Mouse (Mus musculus): Measurements from ENCODE around the gene Hps4. TPM values are rescaled to one million over a fixed set of nuclear protein-coding genes. Genes with fewer than 3 reads are reported as not detected.

The Hps4 gene
- 30.9 and 31.0 TPM in 2 replicates for polyA plus RNA-seq (2014; fragmentation: Nextera tagmentation; extraction: Ambion mirVana)

- Histone ChIP-seq H3K9ac (ENCODE audit: low read length) (peak within 1 kb of the TSS; percentile 82), H3K27me3 (ENCODE audit: control insufficient read depth, insufficient read depth, low read length) (no peaks in the 10 kb centered on the region), H3K4me2 (ENCODE audit: low read depth) (peak within 1 kb of the TSS; percentile 78), H3K4me3 (ENCODE audit: low read depth, low read length) (peak within 1 kb of the TSS; percentile 53), H3K4me1 (ENCODE audit: control insufficient read depth, insufficient read depth, low read length) (peaks cover 15% of the 10 kb centered on the region), H3K9me3 (ENCODE audit: control insufficient read depth, low read length) (no peaks in the 10 kb centered on the region), H3K27ac (ENCODE audit: low read depth, low read length) (no peak within 1 kb of the TSS), H3K36me3 (ENCODE audit: control insufficient read depth, insufficient read depth, low read length) (peaks cover 8% of the 10 kb centered on the region)
- DNase-seq (ENCODE audit: low spot score) (peak; percentile 85), ATAC-seq (ENCODE audit: insufficient read depth, low FRiP score, low TSS enrichment) (peak; percentile 68)
- WGBS = 1% methylated on average over 64 of the region's 64 CpGs
Measured at GRCm38 (mm10) chr5:112342463-112343204, at the start of gene Hps4, which contains the start of gene Srrd. Hps4 (plus strand) TSS chr5:112343083. Srrd (minus strand) TSS chr5:112343040.

DNA sequence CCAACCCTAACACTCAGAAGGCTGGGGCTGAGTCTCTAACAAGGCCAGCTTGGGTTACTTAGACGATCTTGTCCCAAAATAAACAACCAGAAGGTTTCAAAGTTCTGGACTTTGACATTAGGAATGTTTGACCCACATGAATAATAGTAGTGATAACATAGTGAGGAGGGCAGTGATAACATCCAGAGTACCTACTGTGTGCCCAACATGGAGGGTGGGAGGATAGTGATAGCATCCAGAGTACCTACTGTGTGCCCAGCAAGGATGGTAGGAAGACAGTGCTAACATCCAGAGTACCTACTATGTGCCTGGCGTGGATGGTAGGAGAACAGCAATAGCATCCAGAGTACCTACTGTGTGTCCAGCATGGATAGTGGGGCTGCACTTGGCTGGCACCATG lies 49.1 kb upstream of the Hps4 start:
- Histone ChIP-seq H3K9ac (ENCODE audit: low read length) (no peak overlapping the region), H3K9me3 (ENCODE audit: control insufficient read depth, low read length) (no peaks in the 10 kb centered on the region), H3K4me2 (ENCODE audit: low read depth) (no peak overlapping the region), H3K36me3 (ENCODE audit: control insufficient read depth, insufficient read depth, low read length) (no peaks in the 10 kb centered on the region), H3K27me3 (ENCODE audit: control insufficient read depth, insufficient read depth, low read length) (no peaks in the 10 kb centered on the region), H3K4me1 (ENCODE audit: control insufficient read depth, insufficient read depth, low read length) (no peaks in the 10 kb centered on the region), H3K27ac (ENCODE audit: low read depth, low read length) (no peak overlapping the region), H3K4me3 (ENCODE audit: low read depth, low read length) (no peak overlapping the region)
- DNase-seq (ENCODE audit: low spot score) (no peak), ATAC-seq (ENCODE audit: insufficient read depth, low FRiP score, low TSS enrichment) (no peak)
- WGBS = 75% methylated on average over 2 of the region's 2 CpGs

DNA sequence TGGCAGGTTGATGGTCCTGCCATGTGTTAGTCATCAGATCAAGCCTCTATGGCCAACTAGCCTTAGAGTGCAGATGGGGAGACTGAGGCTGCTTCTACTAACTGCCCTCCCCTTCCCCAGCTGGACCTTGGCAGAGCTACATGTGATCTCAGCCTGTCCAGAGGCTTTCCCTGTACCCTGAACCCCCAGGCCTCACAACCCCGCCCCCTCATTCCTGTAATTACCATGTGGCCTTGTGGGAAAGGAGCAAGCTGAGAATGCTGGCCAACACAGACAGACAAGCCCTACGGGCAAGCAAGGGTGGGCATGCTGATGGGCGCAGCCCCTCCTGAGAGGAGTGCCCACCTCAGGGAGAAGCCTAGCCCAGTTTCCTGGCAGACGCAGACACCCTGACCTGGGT lies 48.2 kb upstream of the Hps4 start:
- no peak overlapping the region for H3K9ac ChIP-seq (ENCODE audit: low read length)
- H3K4me1 ChIP-seq (ENCODE audit: control insufficient read depth, insufficient read depth, low read length) = no peaks in the 10 kb centered on the region
- no peak overlapping the region for H3K4me2 ChIP-seq (ENCODE audit: low read depth)
- 54% methylated on average over 4 of the region's 4 CpGs for WGBS
- H3K4me3 ChIP-seq (ENCODE audit: low read depth, low read length) = no peak overlapping the region
- H3K27ac ChIP-seq (ENCODE audit: low read depth, low read length) = no peak overlapping the region
- H3K27me3 ChIP-seq (ENCODE audit: control insufficient read depth, insufficient read depth, low read length) = no peaks in the 10 kb centered on the region
- H3K36me3 ChIP-seq (ENCODE audit: control insufficient read depth, insufficient read depth, low read length) = no peaks in the 10 kb centered on the region
- no peak for ATAC-seq (ENCODE audit: insufficient read depth, low FRiP score, low TSS enrichment)
- no peak for DNase-seq (ENCODE audit: low spot score)
- H3K9me3 ChIP-seq (ENCODE audit: control insufficient read depth, low read length) = no peaks in the 10 kb centered on the region

- Histone ChIP-seq H3K36me3 (ENCODE audit: control insufficient read depth, insufficient read depth, low read length) (no peaks in the 10 kb centered on the region), H3K4me3 (ENCODE audit: low read depth, low read length) (no peak overlapping the region), H3K4me1 (ENCODE audit: control insufficient read depth, insufficient read depth, low read length) (no peaks in the 10 kb centered on the region), H3K9ac (ENCODE audit: low read length) (no peak overlapping the region), H3K27me3 (ENCODE audit: control insufficient read depth, insufficient read depth, low read length) (no peaks in the 10 kb centered on the region), H3K9me3 (ENCODE audit: control insufficient read depth, low read length) (no peaks in the 10 kb centered on the region), H3K4me2 (ENCODE audit: low read depth) (no peak overlapping the region), H3K27ac (ENCODE audit: low read depth, low read length) (no peak overlapping the region)
- ATAC-seq (ENCODE audit: insufficient read depth, low FRiP score, low TSS enrichment) = no peak
- 39% methylated on average over 8 of the region's 8 CpGs for WGBS
- no peak for DNase-seq (ENCODE audit: low spot score)
Measured at GRCm38 (mm10) chr5:112295162-112295561, 47.7 kb upstream of the Hps4 start.

DNA sequence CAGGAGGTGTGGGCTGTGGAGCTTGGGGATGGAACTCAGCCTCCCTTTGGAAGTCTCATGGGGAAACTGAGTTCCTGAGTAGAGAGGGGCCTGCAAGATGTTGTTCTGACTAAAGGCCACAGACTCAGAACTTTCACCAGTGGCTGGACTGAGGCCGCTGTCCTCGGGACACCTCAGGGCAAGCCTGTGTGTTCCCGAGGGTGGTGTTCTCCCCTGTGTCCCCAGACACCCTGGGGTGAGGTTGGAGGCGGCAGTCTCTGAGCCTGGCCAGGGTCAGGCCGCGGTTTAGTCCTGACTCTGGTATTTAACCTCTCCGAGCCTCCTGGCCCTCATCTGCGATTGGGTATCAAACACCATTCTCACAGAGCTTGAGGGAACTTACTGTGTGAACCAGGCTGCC lies 47.3 kb upstream of the Hps4 start:
- Histone ChIP-seq H3K36me3 (ENCODE audit: control insufficient read depth, insufficient read depth, low read length) (no peaks in the 10 kb centered on the region), H3K27me3 (ENCODE audit: control insufficient read depth, insufficient read depth, low read length) (no peaks in the 10 kb centered on the region), H3K9ac (ENCODE audit: low read length) (no peak overlapping the region), H3K4me2 (ENCODE audit: low read depth) (no peak overlapping the region), H3K4me3 (ENCODE audit: low read depth, low read length) (no peak overlapping the region), H3K27ac (ENCODE audit: low read depth, low read length) (no peak overlapping the region), H3K9me3 (ENCODE audit: control insufficient read depth, low read length) (no peaks in the 10 kb centered on the region), H3K4me1 (ENCODE audit: control insufficient read depth, insufficient read depth, low read length) (no peaks in the 10 kb centered on the region)
- 67% methylated on average over 8 of the region's 8 CpGs for WGBS
- no peak for DNase-seq (ENCODE audit: low spot score)
- no peak for ATAC-seq (ENCODE audit: insufficient read depth, low FRiP score, low TSS enrichment)

DNA sequence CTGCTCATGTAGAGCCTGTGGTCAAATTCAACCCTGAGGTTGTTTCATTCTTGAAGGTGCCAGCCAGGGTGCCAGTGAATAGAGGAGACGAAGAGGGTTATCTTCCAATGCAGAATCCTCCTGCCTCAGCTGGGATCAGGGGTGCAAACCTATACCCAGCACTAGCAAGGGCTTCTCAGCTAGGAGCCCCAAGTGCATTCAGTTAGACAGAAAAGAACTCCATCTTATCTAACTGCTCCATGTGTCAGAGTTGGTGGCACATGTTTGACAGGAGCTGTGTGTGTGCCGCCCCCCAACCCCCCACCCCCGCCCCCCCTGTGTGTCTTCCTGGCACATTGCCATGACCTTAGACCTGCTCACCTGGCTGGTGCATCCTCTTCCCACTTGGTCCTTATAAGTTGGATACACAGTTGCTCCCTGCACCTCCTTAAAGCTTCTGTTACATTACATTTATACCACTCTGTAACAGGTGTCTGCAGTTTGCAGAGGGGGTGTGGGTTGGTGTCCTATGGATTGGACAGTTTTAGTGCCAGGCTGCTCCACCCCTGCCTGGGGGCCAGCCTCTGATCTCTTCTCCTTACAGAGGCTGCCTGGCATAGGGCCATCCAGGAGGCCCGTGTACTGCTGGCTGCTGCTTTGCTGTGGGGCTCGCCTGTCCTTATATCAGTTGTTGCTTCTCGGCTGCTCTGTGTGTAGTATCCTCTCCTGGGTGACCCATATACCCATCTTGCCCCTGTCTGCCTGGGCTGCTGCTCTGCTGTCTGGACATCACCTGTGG lies 46.3 kb upstream of the Hps4 start:
- Histone ChIP-seq H3K27ac (ENCODE audit: low read depth, low read length) (no peak overlapping the region), H3K4me2 (ENCODE audit: low read depth) (no peak overlapping the region), H3K4me3 (ENCODE audit: low read depth, low read length) (no peak overlapping the region), H3K9ac (ENCODE audit: low read length) (no peak overlapping the region), H3K9me3 (ENCODE audit: control insufficient read depth, low read length) (no peaks in the 10 kb centered on the region), H3K36me3 (ENCODE audit: control insufficient read depth, insufficient read depth, low read length) (no peaks in the 10 kb centered on the region), H3K4me1 (ENCODE audit: control insufficient read depth, insufficient read depth, low read length) (no peaks in the 10 kb centered on the region), H3K27me3 (ENCODE audit: control insufficient read depth, insufficient read depth, low read length) (no peaks in the 10 kb centered on the region)
- ATAC-seq (ENCODE audit: insufficient read depth, low FRiP score, low TSS enrichment) (no peak), DNase-seq (ENCODE audit: low spot score) (no peak)
- WGBS = 89% methylated on average over 6 of the region's 6 CpGs

GRCm38 (mm10) chr5:112297257-112297656 lies 45.6 kb upstream of the Hps4 start:
- Histone ChIP-seq H3K4me1 (ENCODE audit: control insufficient read depth, insufficient read depth, low read length) (no peaks in the 10 kb centered on the region), H3K4me2 (ENCODE audit: low read depth) (no peak overlapping the region), H3K36me3 (ENCODE audit: control insufficient read depth, insufficient read depth, low read length) (no peaks in the 10 kb centered on the region), H3K27me3 (ENCODE audit: control insufficient read depth, insufficient read depth, low read length) (no peaks in the 10 kb centered on the region), H3K27ac (ENCODE audit: low read depth, low read length) (no peak overlapping the region), H3K9ac (ENCODE audit: low read length) (no peak overlapping the region), H3K4me3 (ENCODE audit: low read depth, low read length) (no peak overlapping the region), H3K9me3 (ENCODE audit: control insufficient read depth, low read length) (no peaks in the 10 kb centered on the region)
- ATAC-seq (ENCODE audit: insufficient read depth, low FRiP score, low TSS enrichment) (no peak), DNase-seq (ENCODE audit: low spot score) (no peak)
- WGBS = 90% methylated on average over 2 of the region's 2 CpGs

DNA sequence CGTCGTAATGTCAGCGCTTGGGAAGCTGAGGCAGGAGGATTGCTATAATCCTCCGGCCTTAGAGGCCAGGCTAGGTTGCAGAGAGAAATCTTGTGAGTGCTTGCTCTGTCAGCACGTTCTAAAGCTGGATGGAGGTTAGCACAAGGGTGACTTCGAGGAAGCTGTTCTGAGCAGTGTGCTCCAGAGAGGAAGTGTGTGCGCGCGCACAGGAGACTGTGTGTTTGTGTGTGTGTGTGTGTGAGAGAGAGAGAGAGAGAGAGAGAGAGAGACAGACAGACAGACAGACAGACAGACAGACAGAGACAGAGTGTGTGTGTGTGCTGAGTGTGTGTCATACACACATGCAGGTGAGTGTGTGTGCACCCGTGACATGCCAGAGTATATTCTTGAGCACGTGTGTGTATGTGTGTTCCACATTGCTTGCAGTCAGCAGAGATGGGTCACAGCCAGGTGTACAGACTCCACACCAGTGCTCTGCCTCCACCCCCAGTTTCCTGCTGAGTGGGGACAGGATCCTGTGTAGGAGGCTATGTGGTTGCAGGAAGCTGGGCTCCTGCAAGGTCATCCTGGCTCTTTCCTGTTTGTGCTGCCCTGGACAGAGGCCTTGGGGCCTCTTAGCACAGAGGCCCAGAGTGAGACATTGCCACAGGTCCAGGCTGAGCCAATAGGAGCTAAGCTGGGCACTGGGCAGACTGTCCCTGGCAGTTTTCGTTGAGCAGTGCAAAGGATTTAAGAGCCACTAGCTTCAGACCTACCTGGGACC lies 44.5 kb upstream of the Hps4 start:
- no peak overlapping the region for H3K4me2 ChIP-seq (ENCODE audit: low read depth)
- H3K27ac ChIP-seq (ENCODE audit: low read depth, low read length) = no peak overlapping the region
- ATAC-seq (ENCODE audit: insufficient read depth, low FRiP score, low TSS enrichment) (no peak), DNase-seq (ENCODE audit: low spot score) (no peak)
- H3K27me3 ChIP-seq (ENCODE audit: control insufficient read depth, insufficient read depth, low read length) = no peaks in the 10 kb centered on the region
- H3K4me3 ChIP-seq (ENCODE audit: low read depth, low read length) = no peak overlapping the region
- H3K4me1 ChIP-seq (ENCODE audit: control insufficient read depth, insufficient read depth, low read length) = no peaks in the 10 kb centered on the region
- H3K9ac ChIP-seq (ENCODE audit: low read length) = no peak overlapping the region
- WGBS = 88% methylated on average over 12 of the region's 12 CpGs
- H3K36me3 ChIP-seq (ENCODE audit: control insufficient read depth, insufficient read depth, low read length) = no peaks in the 10 kb centered on the region
- H3K9me3 ChIP-seq (ENCODE audit: control insufficient read depth, low read length) = no peaks in the 10 kb centered on the region
